Mouse (Mus musculus): ENCODE results near the gene Gm15448.
"Not testable (repeated sequence)": the region's sequence is repeated elsewhere in the genome, so short reads cannot be mapped to it uniquely, and the experiment has no call there.

GRCm38 (mm10) chr7:3796286-3796685 lies 29.2 kb downstream of the Gm15448 start:
- TF ChIP-seq CTCF (IDR thresholded peaks at IDR 0.05; ENCODE audit: borderline replicate concordance, insufficient read depth, low read length); POLR2A (IDR thresholded peaks at IDR 0.05; ENCODE audit: low read depth, low read length): not testable (repeated sequence)
